Mouse (Mus musculus): Measurements from ENCODE around the gene Slc25a22. TPM values are rescaled to one million over a fixed set of nuclear protein-coding genes. Genes with fewer than 3 reads are reported as not detected.

Gene Slc25a22
- total and polyA plus RNA-seq, 2 experiments from 2014 or later, result 87.3 to 126 TPM

GRCm38 (mm10) chr7:141432186-141432611 lies 5.5 kb downstream of the Slc25a22 start:
- TF ChIP-seq CTCF (IDR thresholded peaks at IDR 0.05; ENCODE audit: low read depth), result no peak
- H3K4me1 ChIP-seq (ENCODE audit: insufficient read depth, low read length), result peaks cover 27% of the 10 kb centered on the region
- H3K9me3 ChIP-seq (ENCODE audit: low read length), result no peaks in the 10 kb centered on the region
- H3K27me3 ChIP-seq (ENCODE audit: insufficient read depth, low read length), result no peaks in the 10 kb centered on the region
- no peak overlapping the region for H3K4me2 ChIP-seq (ENCODE audit: low read depth, low read length)
- H3K9ac ChIP-seq (replicated peaks; ENCODE audit: low read length), result no peak overlapping the region
- no peak overlapping the region for H3K4me3 ChIP-seq (ENCODE audit: low read length)
- DNase-seq (ENCODE audit: low spot score) (no peak), ATAC-seq (no peak)
- H3K36me3 ChIP-seq (ENCODE audit: insufficient read depth, low read length), result peaks cover 16% of the 10 kb centered on the region; the same call in 1 of the 2 replicates
- peak overlapping the region; percentile 52; the same call in 1 of the 2 replicates for H3K27ac ChIP-seq
- WGBS, result 71% methylated on average over 8 of the region's 8 CpGs

GRCm38 (mm10) chr7:141431434-141432185 lies 6.1 kb downstream of the Slc25a22 start:
- no peak overlapping the region for H3K27ac ChIP-seq
- peaks cover 16% of the 10 kb centered on the region; the same call in 1 of the 2 replicates for H3K36me3 ChIP-seq (ENCODE audit: insufficient read depth, low read length)
- H3K9me3 ChIP-seq (ENCODE audit: low read length), result no peaks in the 10 kb centered on the region
- DNase-seq (ENCODE audit: low spot score) (no peak), ATAC-seq (no peak)
- H3K27me3 ChIP-seq (ENCODE audit: insufficient read depth, low read length), result no peaks in the 10 kb centered on the region
- 89% methylated on average over 19 of the region's 19 CpGs for WGBS
- H3K4me3 ChIP-seq (ENCODE audit: low read length), result no peak overlapping the region
- H3K9ac ChIP-seq (replicated peaks; ENCODE audit: low read length), result no peak overlapping the region
- H3K4me1 ChIP-seq (ENCODE audit: insufficient read depth, low read length), result peaks cover 25% of the 10 kb centered on the region
- no peak for TF ChIP-seq CTCF (IDR thresholded peaks at IDR 0.05; ENCODE audit: low read depth)
- no peak overlapping the region for H3K4me2 ChIP-seq (ENCODE audit: low read depth, low read length)

- Histone ChIP-seq H3K4me3 (ENCODE audit: low read length) (no peak overlapping the region), H3K9me3 (ENCODE audit: low read length) (no peaks in the 10 kb centered on the region), H3K4me1 (ENCODE audit: insufficient read depth, low read length) (peaks cover 20% of the 10 kb centered on the region), H3K9ac (replicated peaks; ENCODE audit: low read length) (no peak overlapping the region), H3K27me3 (ENCODE audit: insufficient read depth, low read length) (no peaks in the 10 kb centered on the region), H3K27ac (no peak overlapping the region), H3K4me2 (ENCODE audit: low read depth, low read length) (no peak overlapping the region), H3K36me3 (ENCODE audit: insufficient read depth, low read length) (peaks cover 16% of the 10 kb centered on the region; the same call in 1 of the 2 replicates)
- no peak for TF ChIP-seq CTCF (IDR thresholded peaks at IDR 0.05; ENCODE audit: low read depth)
- 98% methylated on average over 9 of the region's 9 CpGs for WGBS
- DNase-seq (ENCODE audit: low spot score) (no peak), ATAC-seq (no peak)
These were observed 7.0 kb downstream of the Slc25a22 start for GRCm38 (mm10) chr7:141430585-141431240.

GRCm38 (mm10) chr7:141429840-141430584 lies 7.7 kb downstream of the Slc25a22 start:
- Histone ChIP-seq H3K36me3 (ENCODE audit: insufficient read depth, low read length) (peaks cover 16% of the 10 kb centered on the region; the same call in 1 of the 2 replicates), H3K27ac (peak overlapping the region; percentile 88), H3K4me3 (ENCODE audit: low read length) (no peak overlapping the region; the same call in 1 of the 2 replicates), H3K27me3 (ENCODE audit: insufficient read depth, low read length) (no peaks in the 10 kb centered on the region), H3K4me1 (ENCODE audit: insufficient read depth, low read length) (peaks cover 15% of the 10 kb centered on the region; the same call in 1 of the 2 replicates), H3K9me3 (ENCODE audit: low read length) (no peaks in the 10 kb centered on the region), H3K9ac (replicated peaks; ENCODE audit: low read length) (no peak overlapping the region), H3K4me2 (ENCODE audit: low read depth, low read length) (peak overlapping the region; percentile 66)
- ATAC-seq (no peak), DNase-seq (ENCODE audit: low spot score) (no peak)
- no peak for TF ChIP-seq CTCF (IDR thresholded peaks at IDR 0.05; ENCODE audit: low read depth)
- 57% methylated on average over 9 of the region's 9 CpGs for WGBS

GRCm38 (mm10) chr7:141429310-141429709 lies 8.4 kb downstream of the Slc25a22 start, which contains the start of gene Cend1:
TSS of gene Cend1 (minus strand) at chr7:141429491.
- H3K27me3 ChIP-seq (ENCODE audit: insufficient read depth, low read length), result no peaks in the 10 kb centered on the region
- H3K9ac ChIP-seq (replicated peaks; ENCODE audit: low read length), result peak within 1 kb of the TSS; percentile 72
- H3K36me3 ChIP-seq (ENCODE audit: insufficient read depth, low read length), result peaks cover 16% of the 10 kb centered on the region; the same call in 1 of the 2 replicates
- H3K27ac ChIP-seq, result peak within 1 kb of the TSS; percentile 88
- peak within 1 kb of the TSS; percentile 66 for H3K4me2 ChIP-seq (ENCODE audit: low read depth, low read length)
- peak within 1 kb of the TSS; percentile 46 for H3K4me3 ChIP-seq (ENCODE audit: low read length)
- TF ChIP-seq CTCF (IDR thresholded peaks at IDR 0.05; ENCODE audit: low read depth), result peak; percentile 16; the same call in 1 of the 2 replicates
- ATAC-seq (peak; percentile 80), DNase-seq (ENCODE audit: low spot score) (peak; percentile 90)
- no peaks in the 10 kb centered on the region for H3K9me3 ChIP-seq (ENCODE audit: low read length)
- peaks cover 11% of the 10 kb centered on the region; the same call in 1 of the 2 replicates for H3K4me1 ChIP-seq (ENCODE audit: insufficient read depth, low read length)
- 2% methylated on average over 19 of the region's 19 CpGs for WGBS

GRCm38 (mm10) chr7:141428701-141429100 lies 9.0 kb downstream of the Slc25a22 start:
- 53% methylated on average over 5 of the region's 5 CpGs for WGBS
- Histone ChIP-seq H3K4me2 (ENCODE audit: low read depth, low read length) (peak overlapping the region; percentile 66), H3K27ac (peak overlapping the region; percentile 88), H3K4me1 (ENCODE audit: insufficient read depth, low read length) (peaks cover 8% of the 10 kb centered on the region; the same call in 1 of the 2 replicates), H3K9me3 (ENCODE audit: low read length) (no peaks in the 10 kb centered on the region), H3K9ac (replicated peaks; ENCODE audit: low read length) (peak overlapping the region; percentile 72), H3K4me3 (ENCODE audit: low read length) (peak overlapping the region; percentile 46), H3K36me3 (ENCODE audit: insufficient read depth, low read length) (peaks cover 16% of the 10 kb centered on the region; the same call in 1 of the 2 replicates), H3K27me3 (ENCODE audit: insufficient read depth, low read length) (no peaks in the 10 kb centered on the region)
- no peak for TF ChIP-seq CTCF (IDR thresholded peaks at IDR 0.05; ENCODE audit: low read depth)
- ATAC-seq (no peak; the same call in 1 of the 2 replicates), DNase-seq (ENCODE audit: low spot score) (peak; percentile 28)

Measured in hindbrain, postnatal 0 days (tissue).